Mouse (Mus musculus) neural tube, embryonic 12.5 days (tissue): Measurements from ENCODE around the gene Rnf227. TPM values are rescaled to one million over a fixed set of nuclear protein-coding genes. Genes with fewer than 3 reads are reported as not detected.
A peak's percentile ranks its signal among the peaks of the same experiment; 100 is the strongest.

Experiments
- ATAC-seq: fragments of 200-750 bp; cut with Nextera tagmentation; 2 replicates; pipeline ENCODE4 v1.8.0; 2017; ENCODE audit warnings: low read depth, mild to moderate bottlenecking, moderate TSS enrichment, moderate library complexity; ENCODE audit not compliant: low FRiP score
- H3K27ac ChIP-seq: fragments of 300-500 bp; sonication (generic); 2 replicates; pipeline ENCODE4 v1.5.1; 2016
- H3K27me3 ChIP-seq: fragments of 300-500 bp; sonication (generic); replicated peaks from 2 replicates; pipeline ENCODE4 v1.6.1; 2016; ENCODE audit warnings: mild to moderate bottlenecking
- H3K36me3 ChIP-seq: fragments of 300-500 bp; sonication (generic); 2 replicates; pipeline ENCODE4 v1.6.1; 2016; ENCODE audit warnings: mild to moderate bottlenecking
- H3K4me1 ChIP-seq: fragments of 300-500 bp; sonication (generic); 2 replicates; pipeline ENCODE4 v1.6.1; 2016
- H3K4me2 ChIP-seq: fragments of 300-500 bp; sonication (generic); replicated peaks from 2 replicates; pipeline ENCODE4 v1.6.1; 2016; ENCODE audit warnings: mild to moderate bottlenecking
- H3K4me3 ChIP-seq: fragments of 300-500 bp; sonication (generic); 2 replicates; pipeline ENCODE4 v1.5.1; 2016
- H3K9ac ChIP-seq: fragments of 300-500 bp; sonication (generic); 2 replicates; pipeline ENCODE4 v1.6.1; 2016; ENCODE audit warnings: mild to moderate bottlenecking
- H3K9me3 ChIP-seq: fragments of 300-500 bp; sonication (generic); 2 replicates; pipeline ENCODE4 v1.6.1; 2016; ENCODE audit warnings: mild to moderate bottlenecking
- WGBS: fragments of 180-500 bp; shearing (Covaris S2); methylation state at CpG from one replicate; pipeline ENCODE4 v1.1.7; 2016; 5-methylcytosine and 5-hydroxymethylcytosine counted together
- polyA plus RNA-seq: library from polyadenylated mRNA; unstranded; fragments of >200 nt; fragmentation: Nextera tagmentation; extraction: Ambion mirVana; gene quantifications from 2 replicates; pipeline ENCODE4 v1.2.1, GENCODE M21; 2016

Gene Rnf227
- polyA plus RNA-seq, 1 experiment from 2014 or later, result 51.3 TPM

DNA sequence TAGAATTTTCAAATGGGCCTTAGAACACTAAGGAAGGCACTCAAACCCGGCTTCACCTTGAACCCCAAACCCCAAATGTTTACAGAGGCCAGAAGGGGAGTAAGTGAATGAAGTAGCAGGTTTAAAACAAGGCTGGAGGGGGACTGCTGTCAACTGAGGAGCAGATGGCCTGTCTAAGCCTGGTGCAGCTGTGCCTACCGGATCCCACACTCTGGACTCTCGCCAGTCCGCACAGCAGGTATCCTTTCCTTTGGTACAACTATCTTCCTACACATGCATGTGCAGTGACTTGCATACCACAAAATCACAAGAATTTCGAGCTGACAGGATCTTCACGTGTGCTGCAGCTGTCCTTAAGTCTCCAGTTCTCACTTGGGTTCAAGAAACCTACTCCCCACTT is 18.3 kb upstream of the Rnf227 start:
- Histone ChIP-seq H3K9ac (0 out of 2 replicates have a peak overlapping the region, but pooled peaks have one; percentile 79), H3K4me1 (peaks cover 40% of the 10 kb centered on the region)

DNA sequence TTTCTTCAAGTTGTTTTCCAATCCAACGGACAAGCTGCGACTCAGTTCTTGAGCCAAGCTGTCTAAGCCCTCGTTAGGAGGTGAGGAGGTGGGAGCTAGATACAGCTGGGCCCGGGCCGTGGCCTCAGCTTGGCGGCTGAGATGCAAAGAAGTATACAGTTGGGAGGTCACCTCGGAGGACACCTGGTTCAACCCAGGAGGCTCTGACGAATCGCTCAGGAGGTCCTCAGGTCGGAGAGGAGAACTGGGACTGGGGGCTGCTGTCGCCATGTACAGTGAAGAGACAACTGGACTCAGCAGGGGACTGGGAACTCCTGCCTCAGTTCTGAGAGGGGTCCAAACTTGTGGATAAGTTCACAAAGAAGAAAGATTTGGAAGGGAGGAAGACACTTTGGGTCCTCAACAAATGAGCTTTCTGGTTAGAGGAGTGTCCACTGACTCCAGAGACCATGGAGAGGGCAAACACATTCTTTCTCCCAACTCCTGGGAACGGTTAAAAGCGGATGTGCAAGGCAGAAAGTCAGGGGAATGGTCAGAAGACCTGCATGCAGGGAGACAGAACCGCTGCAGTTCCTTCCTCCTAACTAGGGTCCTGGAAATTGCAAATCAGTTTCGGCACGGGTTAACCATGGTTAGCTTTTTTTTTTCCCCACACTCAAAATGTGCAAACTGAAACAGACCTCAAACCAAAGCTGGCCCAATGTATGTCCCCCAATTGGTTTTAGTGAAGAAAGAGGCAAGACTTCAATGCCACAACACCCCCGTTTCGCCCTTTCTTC is 17.4 kb upstream of the Rnf227 start:
- Histone ChIP-seq H3K9me3 (no peaks in the 10 kb centered on the region), H3K4me3 (peak overlapping the region; percentile 63), H3K27ac (no peak overlapping the region), H3K36me3 (peaks cover 28% of the 10 kb centered on the region), H3K4me1 (peaks cover 42% of the 10 kb centered on the region), H3K27me3 (peaks cover 14% of the 10 kb centered on the region), H3K9ac (peak overlapping the region; percentile 79), H3K4me2 (peak overlapping the region; percentile 90)
- WGBS, result 30% methylated on average over 18 of the region's 18 CpGs
- no peak for ATAC-seq

More for the DNA sequence above, 18.3 kb upstream of the Rnf227 start:
- peak overlapping the region; percentile 63; the same call in 1 of the 2 replicates for H3K4me3 ChIP-seq
- H3K27ac ChIP-seq, result no peak overlapping the region
- H3K4me2 ChIP-seq, result peak overlapping the region; percentile 90
- ATAC-seq, result no peak
- WGBS, result 60% methylated on average over 6 of the region's 6 CpGs
- H3K27me3 ChIP-seq, result peaks cover 6% of the 10 kb centered on the region
- peaks cover 33% of the 10 kb centered on the region for H3K36me3 ChIP-seq
- H3K9me3 ChIP-seq, result no peaks in the 10 kb centered on the region

DNA sequence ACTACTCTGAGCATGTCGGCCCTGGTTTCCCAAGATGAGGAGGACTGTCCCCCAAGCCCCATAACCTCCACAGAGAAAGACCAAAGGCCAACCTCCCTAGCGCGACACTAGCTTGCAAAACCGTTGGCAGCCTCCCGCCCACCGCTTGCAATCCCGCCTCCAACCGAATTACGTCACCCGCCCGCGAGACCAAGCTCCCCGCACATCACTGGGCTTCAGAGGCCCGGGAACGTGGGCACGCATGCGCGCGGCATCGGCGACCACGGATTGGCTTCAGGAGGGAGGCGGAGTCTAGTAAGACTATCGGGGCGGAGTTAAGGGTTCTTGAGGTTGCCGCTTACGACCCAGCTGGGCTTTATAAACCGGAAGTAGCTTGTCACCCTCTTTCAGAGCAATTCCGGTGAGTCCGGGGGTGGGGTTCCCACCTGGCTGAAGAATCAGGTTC is 16.6 kb upstream of the Rnf227 start, which contains the start of the genes Cntrob and Trappc1:
TSS of gene Cntrob (minus strand) at position 109 of the 445 bp plus-strand sequence.
TSS of gene Trappc1 (plus strand) at position 314 of the 445 bp plus-strand sequence.
- Histone ChIP-seq H3K9ac (peak within 1 kb of the TSS; percentile 79), H3K4me3 (peak within 1 kb of the TSS; percentile 63), H3K27ac (peak within 1 kb of the TSS; percentile 64), H3K9me3 (no peaks in the 10 kb centered on the region), H3K27me3 (peaks cover 17% of the 10 kb centered on the region), H3K4me1 (peaks cover 42% of the 10 kb centered on the region), H3K36me3 (peaks cover 20% of the 10 kb centered on the region), H3K4me2 (peak within 1 kb of the TSS; percentile 90)
- peak; percentile 94 for ATAC-seq
- WGBS, result under 1% methylated on average over 30 of the region's 30 CpGs

DNA sequence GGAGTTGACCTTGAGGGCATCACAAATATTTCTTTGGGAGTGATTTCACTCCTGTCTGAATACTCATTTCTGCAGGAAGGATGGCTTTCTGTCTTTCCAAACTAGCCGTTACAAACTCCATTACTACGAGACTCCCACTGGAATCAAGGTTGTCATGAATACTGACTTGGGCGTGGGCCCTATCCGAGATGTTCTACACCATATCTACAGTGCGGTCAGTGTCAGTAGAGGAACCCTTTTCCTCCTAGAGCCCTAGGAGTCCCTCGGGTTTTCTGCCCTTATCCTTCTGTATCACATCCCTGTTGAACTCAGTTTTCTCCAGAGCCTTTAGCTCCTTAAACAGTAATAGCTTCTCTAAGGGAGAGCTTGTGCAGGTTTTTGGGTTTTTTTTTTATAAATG is 15.5 kb upstream of the Rnf227 start:
- peak overlapping the region; percentile 63; the same call in 1 of the 2 replicates for H3K4me3 ChIP-seq
- H3K27ac ChIP-seq, result no peak overlapping the region
- H3K4me2 ChIP-seq, result peak overlapping the region; percentile 90
- H3K36me3 ChIP-seq, result peaks cover 10% of the 10 kb centered on the region
- H3K4me1 ChIP-seq, result peaks cover 42% of the 10 kb centered on the region
- peaks cover 17% of the 10 kb centered on the region for H3K27me3 ChIP-seq
- no peak overlapping the region; the same call in 1 of the 2 replicates for H3K9ac ChIP-seq
- 80% methylated on average over 6 of the region's 6 CpGs for WGBS
- no peak for ATAC-seq
- no peaks in the 10 kb centered on the region for H3K9me3 ChIP-seq

DNA sequence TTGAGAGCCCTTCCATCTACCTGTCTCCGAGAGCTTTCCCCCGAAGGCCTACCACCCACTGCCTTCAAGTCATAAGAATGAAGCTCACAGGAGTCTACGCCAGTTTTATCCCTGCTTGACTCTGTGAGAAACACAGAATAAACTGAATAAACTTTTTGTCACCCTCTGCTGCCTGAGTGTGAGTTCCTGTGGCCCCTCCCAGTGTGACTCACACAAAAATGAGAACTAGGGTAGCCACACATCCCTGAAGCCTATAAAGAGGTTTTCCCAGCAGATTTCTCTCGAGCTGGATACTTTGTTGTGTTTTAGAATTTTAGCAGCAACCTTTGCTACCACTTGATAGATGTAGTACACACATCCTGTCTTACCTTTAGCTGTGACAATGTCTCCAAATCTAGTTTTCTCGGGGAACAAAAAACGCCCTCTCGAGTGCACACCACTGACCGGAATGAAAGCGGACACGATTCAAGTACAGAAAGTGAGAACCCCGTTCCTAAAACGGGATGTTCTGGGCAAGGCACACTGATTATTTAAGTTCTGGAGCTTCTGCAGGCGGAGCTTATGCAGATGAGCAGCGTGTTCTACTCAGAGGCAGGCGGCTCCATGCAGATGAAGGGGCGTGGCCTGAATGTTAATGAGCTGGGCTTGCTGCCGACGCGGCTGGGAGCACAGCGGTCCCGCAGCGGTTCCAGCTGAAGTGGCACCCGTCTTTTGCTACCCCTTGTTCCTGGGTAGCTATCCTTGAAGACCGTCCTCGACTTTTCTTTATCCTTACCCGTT is 14.4 kb upstream of the Rnf227 start, which contains the start of gene Kcnab3:
TSS of gene Kcnab3 (plus strand) at position 631 of the 780 bp plus-strand sequence.
- 12% methylated on average over 26 of the region's 26 CpGs for WGBS
- Histone ChIP-seq H3K27me3 (peaks cover 17% of the 10 kb centered on the region), H3K4me1 (peaks cover 42% of the 10 kb centered on the region), H3K9me3 (no peaks in the 10 kb centered on the region), H3K4me3 (peak within 1 kb of the TSS; percentile 54), H3K27ac (no peak within 1 kb of the TSS; the same call in 1 of the 2 replicates), H3K9ac (peak within 1 kb of the TSS; percentile 74), H3K4me2 (peak within 1 kb of the TSS; percentile 94), H3K36me3 (peaks cover 3% of the 10 kb centered on the region)
- ATAC-seq, result 0 out of 2 replicates have a peak, but pooled peaks have one; percentile 56

DNA sequence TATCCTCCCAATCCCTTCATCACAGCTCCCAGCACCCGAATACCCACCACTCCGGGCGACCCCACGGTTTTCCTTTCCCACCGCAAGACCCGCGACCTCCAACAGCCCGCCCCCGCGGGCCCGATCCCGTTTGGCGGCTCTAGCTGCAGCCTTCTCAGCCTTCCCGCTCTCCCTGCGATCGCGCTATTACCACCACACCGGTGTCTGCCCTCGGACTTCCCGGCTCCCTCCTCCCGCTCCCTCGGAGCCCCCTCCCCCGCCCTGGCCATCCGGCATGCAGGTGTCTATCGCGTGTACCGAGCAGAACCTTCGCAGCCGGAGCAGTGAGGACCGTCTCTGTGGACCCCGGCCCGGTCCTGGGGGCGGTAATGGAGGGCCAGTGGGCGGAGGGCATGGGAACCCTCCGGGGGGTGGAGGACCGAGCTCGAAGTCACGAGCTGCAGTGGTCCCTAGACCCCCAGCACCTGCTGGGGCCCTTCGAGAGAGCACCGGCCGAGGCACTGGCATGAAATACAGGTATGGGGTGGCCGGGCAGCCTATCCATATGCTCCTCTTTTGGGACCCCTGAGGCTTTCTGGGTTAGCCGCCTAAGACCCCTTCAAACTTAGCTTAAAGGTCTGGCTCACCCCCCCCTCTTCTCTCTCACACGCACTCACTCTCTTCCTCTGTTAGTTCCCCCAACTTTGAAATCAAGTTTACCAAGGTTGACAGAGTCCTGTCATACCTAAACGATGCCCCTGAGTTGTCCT is 13.7 kb upstream of the Rnf227 start:
- H3K4me1 ChIP-seq, result peaks cover 46% of the 10 kb centered on the region
- no peaks in the 10 kb centered on the region for H3K9me3 ChIP-seq
- no peak overlapping the region; the same call in 1 of the 2 replicates for H3K27ac ChIP-seq
- 2% methylated on average over 45 of the region's 45 CpGs for WGBS
- H3K9ac ChIP-seq, result peak overlapping the region; percentile 74
- ATAC-seq, result 0 out of 2 replicates have a peak, but pooled peaks have one; percentile 4
- peak overlapping the region; percentile 94 for H3K4me2 ChIP-seq
- no peaks in the 10 kb centered on the region for H3K36me3 ChIP-seq
- peak overlapping the region; percentile 54 for H3K4me3 ChIP-seq
- H3K27me3 ChIP-seq, result peaks cover 17% of the 10 kb centered on the region

DNA sequence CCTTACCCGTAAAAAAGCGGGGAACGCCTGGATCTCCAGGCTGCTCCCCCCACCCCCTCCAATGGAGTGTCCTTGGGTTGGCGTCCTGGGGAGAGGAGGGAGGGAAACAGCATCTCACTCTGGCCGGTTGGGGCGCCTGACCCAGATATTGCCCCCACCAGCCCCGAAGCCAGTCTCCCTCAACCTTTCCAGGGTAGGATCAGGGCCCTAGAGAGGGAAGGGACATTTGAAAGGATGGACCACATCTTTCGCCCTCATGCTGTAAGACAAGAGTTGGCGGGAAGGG is 13.2 kb upstream of the Rnf227 start:
- no peak for ATAC-seq
- H3K4me1 ChIP-seq, result peaks cover 43% of the 10 kb centered on the region
- H3K9me3 ChIP-seq, result no peaks in the 10 kb centered on the region
- peak overlapping the region; percentile 54; the same call in 1 of the 2 replicates for H3K4me3 ChIP-seq
- H3K27me3 ChIP-seq, result peaks cover 17% of the 10 kb centered on the region
- no peak overlapping the region for H3K27ac ChIP-seq
- H3K9ac ChIP-seq, result peak overlapping the region; percentile 74
- H3K36me3 ChIP-seq, result no peaks in the 10 kb centered on the region
- 8% methylated on average over 9 of the region's 9 CpGs for whole genome bisulfite sequencing
- H3K4me2 ChIP-seq, result peak overlapping the region; percentile 94

DNA sequence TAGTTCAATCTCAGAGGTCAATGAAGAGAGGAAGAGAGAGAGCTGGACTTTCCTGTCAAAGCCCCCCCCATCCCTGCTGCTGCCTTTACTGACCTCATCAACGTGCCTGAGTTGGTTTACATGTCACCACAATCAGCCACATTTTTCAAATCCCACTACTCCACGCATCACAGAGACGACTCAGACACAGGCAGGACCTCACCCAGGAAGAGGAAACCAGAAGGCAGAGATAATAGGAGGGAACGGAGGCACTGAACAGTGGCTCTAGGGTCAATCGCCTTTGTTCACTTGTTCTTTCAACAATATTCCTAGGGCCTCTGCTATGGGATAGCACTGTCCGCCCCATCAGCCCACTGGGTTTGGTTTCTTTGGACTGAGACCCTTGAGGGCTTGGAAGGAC is 12.6 kb upstream of the Rnf227 start:
- no peaks in the 10 kb centered on the region for H3K36me3 ChIP-seq
- H3K9ac ChIP-seq, result no peak overlapping the region
- H3K9me3 ChIP-seq, result no peaks in the 10 kb centered on the region
- H3K27ac ChIP-seq, result no peak overlapping the region
- H3K27me3 ChIP-seq, result peaks cover 17% of the 10 kb centered on the region
- WGBS, result 48% methylated on average over 6 of the region's 6 CpGs
- no peak overlapping the region for H3K4me2 ChIP-seq
- no peak overlapping the region for H3K4me3 ChIP-seq
- H3K4me1 ChIP-seq, result peaks cover 42% of the 10 kb centered on the region
- ATAC-seq, result no peak

DNA sequence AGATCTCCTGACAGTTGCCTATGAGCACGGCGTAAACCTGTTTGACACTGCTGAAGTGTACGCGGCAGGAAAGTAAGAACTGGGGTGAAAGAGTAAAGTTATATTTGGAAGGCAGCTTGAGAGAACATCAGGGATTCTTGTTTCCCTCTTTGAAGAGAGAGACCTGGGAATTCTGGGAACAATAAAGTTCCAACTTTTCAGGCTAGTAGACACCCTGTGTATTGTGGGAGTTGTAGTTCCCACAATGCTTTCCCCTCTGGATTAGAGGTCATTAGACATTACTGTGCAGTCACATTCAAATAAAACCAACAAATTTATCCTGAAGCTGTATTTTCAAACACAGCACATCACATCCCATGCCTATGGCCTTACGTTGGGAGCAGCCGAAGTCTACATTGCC is 11.7 kb upstream of the Rnf227 start:
- Histone ChIP-seq H3K27ac (no peak overlapping the region), H3K27me3 (peaks cover 17% of the 10 kb centered on the region), H3K9me3 (no peaks in the 10 kb centered on the region), H3K4me2 (no peak overlapping the region), H3K4me3 (no peak overlapping the region), H3K4me1 (peaks cover 38% of the 10 kb centered on the region), H3K36me3 (no peaks in the 10 kb centered on the region), H3K9ac (no peak overlapping the region)
- WGBS, result 95% methylated on average over 6 of the region's 6 CpGs
- ATAC-seq, result no peak

DNA sequence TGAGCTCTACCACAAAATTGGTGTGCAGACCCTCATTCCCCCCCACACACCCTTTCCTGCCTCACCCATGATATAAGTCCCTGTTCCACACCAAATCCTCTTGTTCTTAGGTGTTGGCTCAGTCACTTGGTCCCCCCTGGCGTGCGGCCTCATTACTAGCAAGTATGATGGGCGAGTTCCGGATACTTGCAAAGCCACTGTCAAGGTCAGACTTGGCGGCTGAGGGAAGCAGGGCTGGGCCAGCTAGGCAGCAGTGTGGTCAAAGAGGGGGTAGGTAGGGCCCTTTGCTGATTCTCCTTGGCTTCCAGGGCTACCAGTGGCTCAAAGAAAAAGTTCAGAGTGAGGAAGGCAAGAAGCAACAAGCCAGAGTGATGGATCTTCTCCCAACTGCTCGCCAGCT is 9.1 kb upstream of the Rnf227 start:
- no peak for ATAC-seq
- WGBS, result 84% methylated on average over 6 of the region's 6 CpGs
- Histone ChIP-seq H3K27me3 (peaks cover 17% of the 10 kb centered on the region), H3K36me3 (no peaks in the 10 kb centered on the region), H3K4me1 (peaks cover 22% of the 10 kb centered on the region), H3K4me3 (0 out of 2 replicates have a peak overlapping the region, but pooled peaks have one; percentile 38), H3K9ac (peak overlapping the region; percentile 56; the same call in 1 of the 2 replicates), H3K9me3 (no peaks in the 10 kb centered on the region), H3K4me2 (peak overlapping the region; percentile 70), H3K27ac (no peak overlapping the region)

DNA sequence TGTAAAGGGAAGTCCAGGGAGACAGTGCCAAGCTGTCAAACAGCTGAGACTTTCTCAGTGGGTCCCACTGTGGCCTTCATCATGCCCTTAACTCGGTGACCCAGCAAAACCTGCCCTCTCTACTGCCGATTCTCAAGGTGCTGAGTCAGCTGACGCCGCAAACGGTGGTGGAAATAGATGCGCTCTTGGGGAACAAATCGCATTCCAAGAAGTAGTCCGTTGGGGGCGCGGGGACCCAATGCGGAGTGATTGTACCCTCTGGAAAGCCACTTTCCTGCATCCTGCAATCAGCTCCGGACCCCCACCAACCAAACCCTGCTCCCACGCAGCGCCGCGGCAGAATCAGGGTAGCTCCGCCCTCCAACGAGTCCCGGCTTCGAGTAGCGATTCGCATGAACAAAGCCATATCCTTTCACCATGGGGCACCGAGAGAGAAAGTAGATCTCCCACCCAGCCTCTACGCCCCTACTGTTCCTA is 8.3 kb upstream of the Rnf227 start:
- no peaks in the 10 kb centered on the region for H3K36me3 ChIP-seq
- peaks cover 16% of the 10 kb centered on the region for H3K4me1 ChIP-seq
- no peaks in the 10 kb centered on the region for H3K9me3 ChIP-seq
- peak overlapping the region; percentile 56 for H3K9ac ChIP-seq
- WGBS, result 1% methylated on average over 24 of the region's 24 CpGs
- H3K4me3 ChIP-seq, result peak overlapping the region; percentile 38
- H3K27ac ChIP-seq, result 0 out of 2 replicates have a peak overlapping the region, but pooled peaks have one; percentile 38
- H3K4me2 ChIP-seq, result peak overlapping the region; percentile 70
- H3K27me3 ChIP-seq, result peaks cover 11% of the 10 kb centered on the region
- ATAC-seq, result peak; percentile 48
